Mouse (Mus musculus): ENCODE data around the gene Apbb2. TPM values are rescaled to one million over a fixed set of nuclear protein-coding genes. Genes with fewer than 3 reads are reported as not detected.

The Apbb2 gene
- polyA plus RNA-seq, 1 experiment from 2014 or later, result 48.9 TPM

GRCm38 (mm10) chr5:66519511-66519910, 99.1 kb downstream of the Apbb2 start:
- H3K4me1 ChIP-seq (ENCODE audit: insufficient read depth, low read depth, low read length), result no peaks in the 10 kb centered on the region; the same call in 1 of the 2 replicates
- no peaks in the 10 kb centered on the region for H3K36me3 ChIP-seq (ENCODE audit: insufficient read depth, low read length)
- H3K4me3 ChIP-seq (ENCODE audit: low read depth, low read length), result no peak overlapping the region
- H3K9me3 ChIP-seq (ENCODE audit: low read length), result no peaks in the 10 kb centered on the region
- WGBS, result 48% methylated on average over 5 of the region's 5 CpGs
- H3K27me3 ChIP-seq (replicated peaks; ENCODE audit: insufficient read depth, low read length), result no peaks in the 10 kb centered on the region
- TF ChIP-seq CTCF (IDR thresholded peaks at IDR 0.05) (no peak), EP300 (IDR thresholded peaks at IDR 0.05) (no peak)
- ATAC-seq (no peak), DNase-seq (ENCODE audit: low spot score) (no peak)
- no peak overlapping the region for H3K9ac ChIP-seq (replicated peaks; ENCODE audit: low read depth)
- H3K4me2 ChIP-seq (replicated peaks; ENCODE audit: low read depth, low read length), result no peak overlapping the region
- no peak overlapping the region for H3K27ac ChIP-seq (ENCODE audit: low read length)

- no peak overlapping the region for H3K4me3 ChIP-seq (ENCODE audit: low read depth, low read length)
- H3K36me3 ChIP-seq (ENCODE audit: insufficient read depth, low read length), result no peaks in the 10 kb centered on the region
- H3K4me1 ChIP-seq (ENCODE audit: insufficient read depth, low read depth, low read length), result no peaks in the 10 kb centered on the region
- peak overlapping the region; percentile 32; the same call in 1 of the 2 replicates for H3K4me2 ChIP-seq (replicated peaks; ENCODE audit: low read depth, low read length)
- 40% methylated on average over 14 of the region's 14 CpGs for WGBS
- ATAC-seq (peak; percentile 57), DNase-seq (ENCODE audit: low spot score) (no peak)
- TF ChIP-seq EP300 (IDR thresholded peaks at IDR 0.05) (no peak), CTCF (IDR thresholded peaks at IDR 0.05) (peak; percentile 37)
- no peaks in the 10 kb centered on the region for H3K27me3 ChIP-seq (replicated peaks; ENCODE audit: insufficient read depth, low read length)
- H3K9me3 ChIP-seq (ENCODE audit: low read length), result no peaks in the 10 kb centered on the region
- H3K27ac ChIP-seq (ENCODE audit: low read length), result no peak overlapping the region
- H3K9ac ChIP-seq (replicated peaks; ENCODE audit: low read depth), result no peak overlapping the region
These were observed 100.1 kb downstream of the Apbb2 start for GRCm38 (mm10) chr5:66518411-66519006.

DNA sequence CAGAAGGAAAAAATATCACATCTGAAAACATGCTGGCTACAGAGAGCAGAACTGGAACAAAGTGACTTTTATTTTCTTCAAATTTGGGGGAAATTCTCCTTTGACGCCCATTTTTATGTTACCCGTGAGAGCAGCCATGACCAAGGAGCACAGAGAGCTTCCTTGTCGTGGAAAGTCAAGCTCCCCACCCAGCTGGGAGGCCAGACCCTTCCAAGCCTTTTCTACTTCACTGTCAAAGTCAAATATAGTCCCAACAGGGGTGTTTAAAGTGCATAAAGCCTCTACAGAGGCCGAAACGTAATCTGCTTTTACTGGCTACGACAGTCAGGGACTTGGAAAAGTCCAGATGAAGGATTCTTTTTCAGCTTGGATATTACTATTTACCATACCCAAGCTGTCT, 101.1 kb downstream of the Apbb2 start:
- no peaks in the 10 kb centered on the region for H3K36me3 ChIP-seq (ENCODE audit: insufficient read depth, low read length)
- no peak overlapping the region for H3K4me3 ChIP-seq (ENCODE audit: low read depth, low read length)
- no peaks in the 10 kb centered on the region for H3K9me3 ChIP-seq (ENCODE audit: low read length)
- no peak overlapping the region for H3K4me2 ChIP-seq (replicated peaks; ENCODE audit: low read depth, low read length)
- WGBS, result 70% methylated on average over 6 of the region's 6 CpGs
- no peak overlapping the region for H3K27ac ChIP-seq (ENCODE audit: low read length)
- H3K9ac ChIP-seq (replicated peaks; ENCODE audit: low read depth), result no peak overlapping the region
- H3K27me3 ChIP-seq (replicated peaks; ENCODE audit: insufficient read depth, low read length), result no peaks in the 10 kb centered on the region
- DNase-seq (ENCODE audit: low spot score), result no peak
- ATAC-seq, result no peak
- no peak for TF ChIP-seq EP300 (IDR thresholded peaks at IDR 0.05)
- no peak for TF ChIP-seq CTCF (IDR thresholded peaks at IDR 0.05)
- no peaks in the 10 kb centered on the region for H3K4me1 ChIP-seq (ENCODE audit: insufficient read depth, low read depth, low read length)

GRCm38 (mm10) chr5:66516311-66516710, 102.3 kb downstream of the Apbb2 start:
- DNase-seq (ENCODE audit: low spot score) (no peak), ATAC-seq (no peak)
- no peaks in the 10 kb centered on the region for H3K27me3 ChIP-seq (replicated peaks; ENCODE audit: insufficient read depth, low read length)
- TF ChIP-seq CTCF (IDR thresholded peaks at IDR 0.05) (no peak), EP300 (IDR thresholded peaks at IDR 0.05) (no peak)
- no peak overlapping the region for H3K4me3 ChIP-seq (ENCODE audit: low read depth, low read length)
- no peaks in the 10 kb centered on the region for H3K4me1 ChIP-seq (ENCODE audit: insufficient read depth, low read depth, low read length)
- no peak overlapping the region for H3K27ac ChIP-seq (ENCODE audit: low read length)
- no peak overlapping the region for H3K9ac ChIP-seq (replicated peaks; ENCODE audit: low read depth)
- H3K9me3 ChIP-seq (ENCODE audit: low read length), result no peaks in the 10 kb centered on the region
- H3K36me3 ChIP-seq (ENCODE audit: insufficient read depth, low read length), result no peaks in the 10 kb centered on the region
- WGBS, result 90% methylated on average over 8 of the region's 8 CpGs
- no peak overlapping the region for H3K4me2 ChIP-seq (replicated peaks; ENCODE audit: low read depth, low read length)

GRCm38 (mm10) chr5:66515271-66515670, 103.3 kb downstream of the Apbb2 start:
- Histone ChIP-seq H3K9ac (replicated peaks; ENCODE audit: low read depth) (no peak overlapping the region), H3K9me3 (ENCODE audit: low read length) (no peaks in the 10 kb centered on the region), H3K27ac (ENCODE audit: low read length) (no peak overlapping the region), H3K36me3 (ENCODE audit: insufficient read depth, low read length) (no peaks in the 10 kb centered on the region), H3K27me3 (replicated peaks; ENCODE audit: insufficient read depth, low read length) (no peaks in the 10 kb centered on the region), H3K4me2 (replicated peaks; ENCODE audit: low read depth, low read length) (no peak overlapping the region), H3K4me1 (ENCODE audit: insufficient read depth, low read depth, low read length) (no peaks in the 10 kb centered on the region), H3K4me3 (ENCODE audit: low read depth, low read length) (no peak overlapping the region)
- TF ChIP-seq CTCF (IDR thresholded peaks at IDR 0.05) (no peak), EP300 (IDR thresholded peaks at IDR 0.05) (no peak)
- ATAC-seq (no peak), DNase-seq (ENCODE audit: low spot score) (no peak)
- WGBS, result 78% methylated on average over 10 of the region's 10 CpGs

- no peaks in the 10 kb centered on the region for H3K27me3 ChIP-seq (replicated peaks; ENCODE audit: insufficient read depth, low read length)
- no peak overlapping the region for H3K27ac ChIP-seq (ENCODE audit: low read length)
- H3K4me1 ChIP-seq (ENCODE audit: insufficient read depth, low read depth, low read length), result no peaks in the 10 kb centered on the region
- DNase-seq (ENCODE audit: low spot score) (no peak), ATAC-seq (no peak)
- WGBS, result 88% methylated on average over 6 of the region's 6 CpGs
- TF ChIP-seq EP300 (IDR thresholded peaks at IDR 0.05) (no peak), CTCF (IDR thresholded peaks at IDR 0.05) (no peak)
- no peak overlapping the region for H3K9ac ChIP-seq (replicated peaks; ENCODE audit: low read depth)
- no peaks in the 10 kb centered on the region for H3K9me3 ChIP-seq (ENCODE audit: low read length)
- H3K4me3 ChIP-seq (ENCODE audit: low read depth, low read length), result no peak overlapping the region
- H3K4me2 ChIP-seq (replicated peaks; ENCODE audit: low read depth, low read length), result no peak overlapping the region
- H3K36me3 ChIP-seq (ENCODE audit: insufficient read depth, low read length), result no peaks in the 10 kb centered on the region
These were observed 103.9 kb downstream of the Apbb2 start for GRCm38 (mm10) chr5:66514659-66515058.

GRCm38 (mm10) chr5:66513412-66513811, 105.2 kb downstream of the Apbb2 start:
- peak; percentile 59 for ATAC-seq
- H3K9ac ChIP-seq (replicated peaks; ENCODE audit: low read depth), result no peak overlapping the region
- H3K4me3 ChIP-seq (ENCODE audit: low read depth, low read length), result no peak overlapping the region
- TF ChIP-seq EP300 (IDR thresholded peaks at IDR 0.05), result peak; percentile 83
- TF ChIP-seq CTCF (IDR thresholded peaks at IDR 0.05), result no peak
- peak; percentile 80 for DNase-seq (ENCODE audit: low spot score)
- no peaks in the 10 kb centered on the region for H3K36me3 ChIP-seq (ENCODE audit: insufficient read depth, low read length)
- no peak overlapping the region for H3K27ac ChIP-seq (ENCODE audit: low read length)
- H3K4me1 ChIP-seq (ENCODE audit: insufficient read depth, low read depth, low read length), result no peaks in the 10 kb centered on the region
- no peaks in the 10 kb centered on the region for H3K9me3 ChIP-seq (ENCODE audit: low read length)
- no peak overlapping the region for H3K4me2 ChIP-seq (replicated peaks; ENCODE audit: low read depth, low read length)
- H3K27me3 ChIP-seq (replicated peaks; ENCODE audit: insufficient read depth, low read length), result no peaks in the 10 kb centered on the region

Measured in lung, postnatal 0 days (tissue).